Mouse (Mus musculus): ENCODE data around the gene Strip2. TPM values are rescaled to one million over a fixed set of nuclear protein-coding genes. Genes with fewer than 3 reads are reported as not detected.
A peak's percentile ranks its signal among the peaks of the same experiment; 100 is the strongest.

The Strip2 gene
- polyA plus RNA-seq, 1 experiment from 2014 or later, result 66.6 TPM

GRCm38 (mm10) chr6:29940428-29940827, 23.6 kb downstream of the Strip2 start:
- Histone ChIP-seq H3K9me3 (replicated peaks; ENCODE audit: control insufficient read depth, low read length) (no peaks in the 10 kb centered on the region), H3K27ac (ENCODE audit: low read length) (peak overlapping the region; percentile 47), H3K4me2 (ENCODE audit: low read depth, low read length) (no peak overlapping the region), H3K27me3 (ENCODE audit: control insufficient read depth, insufficient read depth, low read length) (no peaks in the 10 kb centered on the region), H3K36me3 (ENCODE audit: control insufficient read depth, insufficient read depth) (peaks cover 52% of the 10 kb centered on the region), H3K4me1 (ENCODE audit: control insufficient read depth, insufficient read depth, low read length) (peaks cover 11% of the 10 kb centered on the region), H3K9ac (ENCODE audit: low read length) (no peak overlapping the region), H3K4me3 (ENCODE audit: low read length) (no peak overlapping the region)
- 0 out of 2 replicates have a peak, but pooled peaks have one; percentile 49 for ATAC-seq (replicated peaks; ENCODE audit: extremely low read depth, insufficient read depth, low FRiP score)
- WGBS, result 29% methylated on average over 4 of the region's 4 CpGs

- Histone ChIP-seq H3K27me3 (ENCODE audit: control insufficient read depth, insufficient read depth, low read length) (no peaks in the 10 kb centered on the region), H3K36me3 (ENCODE audit: control insufficient read depth, insufficient read depth) (peaks cover 53% of the 10 kb centered on the region), H3K4me2 (ENCODE audit: low read depth, low read length) (no peak overlapping the region), H3K27ac (ENCODE audit: low read length) (no peak overlapping the region), H3K9ac (ENCODE audit: low read length) (no peak overlapping the region), H3K4me1 (ENCODE audit: control insufficient read depth, insufficient read depth, low read length) (peaks cover 11% of the 10 kb centered on the region), H3K9me3 (replicated peaks; ENCODE audit: control insufficient read depth, low read length) (no peaks in the 10 kb centered on the region), H3K4me3 (ENCODE audit: low read length) (no peak overlapping the region)
- no peak for ATAC-seq (replicated peaks; ENCODE audit: extremely low read depth, insufficient read depth, low FRiP score)
- WGBS, result 54% methylated on average over 2 of the region's 2 CpGs
These were observed 24.2 kb downstream of the Strip2 start for GRCm38 (mm10) chr6:29941036-29941435.

- H3K36me3 ChIP-seq (ENCODE audit: control insufficient read depth, insufficient read depth), result peaks cover 28% of the 10 kb centered on the region
- no peaks in the 10 kb centered on the region for H3K27me3 ChIP-seq (ENCODE audit: control insufficient read depth, insufficient read depth, low read length)
- peaks cover 11% of the 10 kb centered on the region for H3K4me1 ChIP-seq (ENCODE audit: control insufficient read depth, insufficient read depth, low read length)
- no peaks in the 10 kb centered on the region for H3K9me3 ChIP-seq (replicated peaks; ENCODE audit: control insufficient read depth, low read length)
- H3K27ac ChIP-seq (ENCODE audit: low read length), result no peak overlapping the region
- no peak for ATAC-seq (replicated peaks; ENCODE audit: extremely low read depth, insufficient read depth, low FRiP score)
- no peak overlapping the region for H3K9ac ChIP-seq (ENCODE audit: low read length)
- H3K4me2 ChIP-seq (ENCODE audit: low read depth, low read length), result no peak overlapping the region
- 65% methylated on average over 1 of the region's 1 CpGs for WGBS
- no peak overlapping the region for H3K4me3 ChIP-seq (ENCODE audit: low read length)
These were observed 27.7 kb downstream of the Strip2 start for GRCm38 (mm10) chr6:29944465-29944864.

- no peak overlapping the region for H3K4me3 ChIP-seq (ENCODE audit: low read length)
- 75% methylated on average over 2 of the region's 2 CpGs for WGBS
- no peak overlapping the region for H3K27ac ChIP-seq (ENCODE audit: low read length)
- no peak overlapping the region for H3K4me2 ChIP-seq (ENCODE audit: low read depth, low read length)
- ATAC-seq (replicated peaks; ENCODE audit: extremely low read depth, insufficient read depth, low FRiP score), result no peak
- no peaks in the 10 kb centered on the region for H3K4me1 ChIP-seq (ENCODE audit: control insufficient read depth, insufficient read depth, low read length)
- no peaks in the 10 kb centered on the region for H3K9me3 ChIP-seq (replicated peaks; ENCODE audit: control insufficient read depth, low read length)
- H3K36me3 ChIP-seq (ENCODE audit: control insufficient read depth, insufficient read depth), result peaks cover 21% of the 10 kb centered on the region
- no peaks in the 10 kb centered on the region for H3K27me3 ChIP-seq (ENCODE audit: control insufficient read depth, insufficient read depth, low read length)
- H3K9ac ChIP-seq (ENCODE audit: low read length), result no peak overlapping the region
These were observed 29.8 kb downstream of the Strip2 start for GRCm38 (mm10) chr6:29946568-29946967.

- H3K36me3 ChIP-seq (ENCODE audit: control insufficient read depth, insufficient read depth), result peaks cover 24% of the 10 kb centered on the region
- H3K27me3 ChIP-seq (ENCODE audit: control insufficient read depth, insufficient read depth, low read length), result no peaks in the 10 kb centered on the region
- H3K27ac ChIP-seq (ENCODE audit: low read length), result no peak overlapping the region
- no peak overlapping the region for H3K9ac ChIP-seq (ENCODE audit: low read length)
- no peak for ATAC-seq (replicated peaks; ENCODE audit: extremely low read depth, insufficient read depth, low FRiP score)
- H3K4me1 ChIP-seq (ENCODE audit: control insufficient read depth, insufficient read depth, low read length), result no peaks in the 10 kb centered on the region
- no peak overlapping the region for H3K4me2 ChIP-seq (ENCODE audit: low read depth, low read length)
- no peak overlapping the region for H3K4me3 ChIP-seq (ENCODE audit: low read length)
- H3K9me3 ChIP-seq (replicated peaks; ENCODE audit: control insufficient read depth, low read length), result no peaks in the 10 kb centered on the region
- WGBS, result 59% methylated on average over 6 of the region's 6 CpGs
These were observed 31.0 kb downstream of the Strip2 start for GRCm38 (mm10) chr6:29947823-29948222.

GRCm38 (mm10) chr6:29956749-29957148, 39.9 kb downstream of the Strip2 start:
- Histone ChIP-seq H3K36me3 (ENCODE audit: control insufficient read depth, insufficient read depth) (peaks cover 34% of the 10 kb centered on the region), H3K9ac (ENCODE audit: low read length) (no peak overlapping the region), H3K4me2 (ENCODE audit: low read depth, low read length) (no peak overlapping the region), H3K9me3 (replicated peaks; ENCODE audit: control insufficient read depth, low read length) (no peaks in the 10 kb centered on the region), H3K4me3 (ENCODE audit: low read length) (no peak overlapping the region), H3K4me1 (ENCODE audit: control insufficient read depth, insufficient read depth, low read length) (no peaks in the 10 kb centered on the region), H3K27ac (ENCODE audit: low read length) (no peak overlapping the region), H3K27me3 (ENCODE audit: control insufficient read depth, insufficient read depth, low read length) (no peaks in the 10 kb centered on the region)
- WGBS, result 64% methylated on average over 4 of the region's 4 CpGs
- ATAC-seq (replicated peaks; ENCODE audit: extremely low read depth, insufficient read depth, low FRiP score), result no peak

GRCm38 (mm10) chr6:29958669-29959068, 41.9 kb downstream of the Strip2 start:
- Histone ChIP-seq H3K4me1 (ENCODE audit: control insufficient read depth, insufficient read depth, low read length) (no peaks in the 10 kb centered on the region), H3K9ac (ENCODE audit: low read length) (no peak overlapping the region), H3K9me3 (replicated peaks; ENCODE audit: control insufficient read depth, low read length) (no peaks in the 10 kb centered on the region), H3K27me3 (ENCODE audit: control insufficient read depth, insufficient read depth, low read length) (no peaks in the 10 kb centered on the region), H3K27ac (ENCODE audit: low read length) (no peak overlapping the region), H3K4me2 (ENCODE audit: low read depth, low read length) (no peak overlapping the region), H3K36me3 (ENCODE audit: control insufficient read depth, insufficient read depth) (peaks cover 28% of the 10 kb centered on the region), H3K4me3 (ENCODE audit: low read length) (no peak overlapping the region)
- WGBS, result 77% methylated on average over 3 of the region's 3 CpGs
- no peak for ATAC-seq (replicated peaks; ENCODE audit: extremely low read depth, insufficient read depth, low FRiP score)

GRCm38 (mm10) chr6:29961081-29961480, 44.3 kb downstream of the Strip2 start:
- Histone ChIP-seq H3K4me2 (ENCODE audit: low read depth, low read length) (no peak overlapping the region), H3K4me3 (ENCODE audit: low read length) (no peak overlapping the region), H3K27me3 (ENCODE audit: control insufficient read depth, insufficient read depth, low read length) (no peaks in the 10 kb centered on the region), H3K9me3 (replicated peaks; ENCODE audit: control insufficient read depth, low read length) (no peaks in the 10 kb centered on the region), H3K27ac (ENCODE audit: low read length) (no peak overlapping the region), H3K4me1 (ENCODE audit: control insufficient read depth, insufficient read depth, low read length) (no peaks in the 10 kb centered on the region), H3K36me3 (ENCODE audit: control insufficient read depth, insufficient read depth) (peaks cover 18% of the 10 kb centered on the region), H3K9ac (ENCODE audit: low read length) (no peak overlapping the region)
- no peak for ATAC-seq (replicated peaks; ENCODE audit: extremely low read depth, insufficient read depth, low FRiP score)
- WGBS, result 80% methylated on average over 6 of the region's 6 CpGs

- Histone ChIP-seq H3K27ac (ENCODE audit: low read length) (no peak overlapping the region), H3K27me3 (ENCODE audit: control insufficient read depth, insufficient read depth, low read length) (no peaks in the 10 kb centered on the region), H3K4me3 (ENCODE audit: low read length) (no peak overlapping the region), H3K4me2 (ENCODE audit: low read depth, low read length) (no peak overlapping the region), H3K36me3 (ENCODE audit: control insufficient read depth, insufficient read depth) (no peaks in the 10 kb centered on the region), H3K9ac (ENCODE audit: low read length) (no peak overlapping the region), H3K9me3 (replicated peaks; ENCODE audit: control insufficient read depth, low read length) (no peaks in the 10 kb centered on the region), H3K4me1 (ENCODE audit: control insufficient read depth, insufficient read depth, low read length) (no peaks in the 10 kb centered on the region)
- ATAC-seq (replicated peaks; ENCODE audit: extremely low read depth, insufficient read depth, low FRiP score), result no peak; the same call in 1 of the 2 replicates
- WGBS, result 37% methylated on average over 7 of the region's 7 CpGs
These were observed 51.1 kb downstream of the Strip2 start for GRCm38 (mm10) chr6:29967917-29968316.

GRCm38 (mm10) chr6:29973341-29973740, 56.5 kb downstream of the Strip2 start:
- H3K27ac ChIP-seq (ENCODE audit: low read length), result no peak overlapping the region
- no peak overlapping the region for H3K4me3 ChIP-seq (ENCODE audit: low read length)
- no peaks in the 10 kb centered on the region for H3K4me1 ChIP-seq (ENCODE audit: control insufficient read depth, insufficient read depth, low read length)
- H3K9me3 ChIP-seq (replicated peaks; ENCODE audit: control insufficient read depth, low read length), result no peaks in the 10 kb centered on the region
- no peak overlapping the region for H3K9ac ChIP-seq (ENCODE audit: low read length)
- H3K27me3 ChIP-seq (ENCODE audit: control insufficient read depth, insufficient read depth, low read length), result no peaks in the 10 kb centered on the region
- H3K4me2 ChIP-seq (ENCODE audit: low read depth, low read length), result no peak overlapping the region
- WGBS, result 51% methylated on average over 5 of the region's 5 CpGs
- ATAC-seq (replicated peaks; ENCODE audit: extremely low read depth, insufficient read depth, low FRiP score), result no peak
- H3K36me3 ChIP-seq (ENCODE audit: control insufficient read depth, insufficient read depth), result no peaks in the 10 kb centered on the region

All from heart, embryonic 16.5 days (tissue).